Mouse (Mus musculus) testis, postnatal 14 days (tissue): ENCODE data around the gene Fignl2.

Experiments
- DNase-seq: peaks from one replicate; pipeline ENCODE4 v3.0.0; 2021; ENCODE audit warnings: low spot score

The Fignl2 gene

DNA sequence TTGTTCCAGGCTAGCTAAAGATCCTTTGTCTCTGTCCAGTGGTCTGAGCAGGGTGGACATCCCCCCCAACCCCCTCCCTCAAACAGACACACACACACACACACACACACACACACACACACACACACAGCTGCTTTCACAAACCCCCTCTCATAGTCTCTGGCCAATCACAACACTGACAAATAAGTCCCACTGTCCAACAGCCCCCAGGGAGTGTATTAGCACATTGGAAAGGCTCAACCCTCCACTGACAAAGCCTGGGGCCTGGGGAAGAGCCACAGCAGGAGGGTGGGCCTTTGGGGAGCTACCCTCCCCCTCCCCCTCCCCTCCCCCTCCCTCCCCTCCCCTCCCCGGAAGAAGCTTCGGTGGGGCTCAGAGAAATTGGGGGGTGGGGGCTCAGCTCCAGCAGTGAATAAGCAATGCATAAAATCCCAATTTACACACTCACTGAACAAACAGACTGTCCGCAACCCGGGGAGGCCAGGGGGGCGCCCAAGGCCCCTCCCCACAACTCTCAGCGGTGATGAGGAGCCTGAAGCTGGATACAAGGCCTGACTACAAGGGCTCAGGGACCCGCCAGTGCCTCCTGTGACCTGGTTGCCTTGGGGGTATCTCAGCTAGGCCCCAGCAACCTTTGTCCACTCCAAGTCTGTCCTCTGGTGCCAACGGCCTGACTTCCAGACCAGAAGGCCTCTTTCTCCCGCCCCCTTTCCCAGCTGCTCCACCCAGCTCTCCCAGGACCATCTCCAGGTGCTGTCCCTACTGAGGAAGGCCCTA is 11.3 kb downstream of the Fignl2 start:
- no peak for DNase-seq

- DNase-seq: no peak
Observed at GRCm38 (mm10) chr15:101066364-101066847, 12.0 kb downstream of the Fignl2 start.

DNA sequence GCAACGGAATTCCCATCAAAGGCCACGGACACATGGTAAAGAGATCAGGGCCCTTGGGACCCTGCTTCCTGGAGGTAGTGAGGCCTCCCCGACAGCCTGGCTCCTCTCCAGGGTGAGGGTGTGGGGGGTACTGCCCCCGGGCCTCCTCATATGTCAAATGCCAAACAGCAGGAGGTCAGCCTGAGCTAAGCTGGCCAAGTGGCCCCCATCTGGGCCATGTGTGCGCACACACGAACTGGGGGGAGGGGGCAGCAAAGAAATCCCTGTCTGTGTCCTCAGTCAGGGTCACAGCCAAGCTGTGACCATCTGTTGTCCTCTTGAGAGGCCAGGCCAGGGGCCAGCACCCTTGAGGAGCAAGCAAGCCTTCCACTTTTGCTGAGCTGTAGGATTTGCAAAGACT is 13.3 kb downstream of the Fignl2 start:
- DNase-seq: no peak

DNA sequence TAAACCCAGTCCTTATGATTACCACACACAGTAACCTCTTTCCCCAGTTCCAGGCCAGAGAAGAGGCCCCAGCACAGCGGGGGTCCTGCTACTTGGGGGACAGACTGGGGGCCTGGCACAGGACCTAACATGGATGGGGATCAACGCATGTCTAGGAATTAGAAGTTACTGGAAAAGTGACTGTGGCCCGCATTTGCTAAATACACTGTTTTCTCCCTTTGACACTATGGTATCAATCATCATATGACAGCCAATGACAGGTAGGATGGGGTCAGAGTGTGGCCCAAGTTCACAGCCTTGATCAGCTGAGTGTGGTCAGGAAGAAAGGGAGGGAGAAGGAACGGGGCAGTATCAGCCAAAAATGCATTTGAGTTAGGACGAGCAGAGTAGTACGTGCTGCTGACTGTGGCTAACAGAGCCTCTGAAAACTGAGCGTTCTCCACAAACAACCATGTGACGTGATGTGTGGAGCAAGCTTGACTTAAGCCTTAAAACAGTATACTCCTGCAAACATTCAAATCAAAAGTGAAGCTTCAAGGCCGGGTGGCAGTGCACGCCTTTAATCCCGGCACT is 18.0 kb downstream of the Fignl2 start:
- no peak for DNase-seq

DNA sequence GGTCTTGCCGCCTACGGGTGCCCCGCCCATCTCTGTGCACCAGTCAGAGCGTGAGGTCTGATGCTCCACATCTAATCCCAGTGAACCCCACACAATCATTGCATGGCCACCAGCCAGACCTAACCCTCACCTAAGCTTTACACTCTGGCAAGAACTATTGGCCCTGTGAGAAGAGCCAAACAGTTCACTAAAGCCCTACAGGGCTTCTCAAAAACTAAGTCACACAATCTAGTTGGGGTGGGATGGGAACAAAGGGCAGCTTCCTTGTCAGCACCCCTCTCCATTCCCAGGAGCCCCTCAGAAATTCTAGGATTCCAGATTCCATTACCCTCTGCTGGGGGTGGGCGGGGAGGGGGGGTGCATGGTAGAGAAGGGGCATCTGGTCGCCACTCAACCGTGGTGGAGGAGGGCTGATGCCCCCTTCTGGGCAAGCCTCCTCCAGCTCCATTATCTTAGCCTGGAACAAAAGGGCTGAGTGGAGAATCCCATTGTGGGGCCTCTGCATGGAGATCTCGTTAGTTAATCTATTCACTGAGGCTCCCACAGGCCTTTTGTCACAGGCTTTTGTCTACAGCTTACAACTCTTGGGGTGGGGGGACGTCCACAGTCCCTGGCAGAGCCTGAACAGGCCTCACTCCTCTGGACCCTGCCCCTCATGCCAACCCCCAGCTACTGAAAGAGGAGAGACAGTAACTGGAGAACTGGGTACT is 18.6 kb downstream of the Fignl2 start:
- DNase-seq: no peak

DNA sequence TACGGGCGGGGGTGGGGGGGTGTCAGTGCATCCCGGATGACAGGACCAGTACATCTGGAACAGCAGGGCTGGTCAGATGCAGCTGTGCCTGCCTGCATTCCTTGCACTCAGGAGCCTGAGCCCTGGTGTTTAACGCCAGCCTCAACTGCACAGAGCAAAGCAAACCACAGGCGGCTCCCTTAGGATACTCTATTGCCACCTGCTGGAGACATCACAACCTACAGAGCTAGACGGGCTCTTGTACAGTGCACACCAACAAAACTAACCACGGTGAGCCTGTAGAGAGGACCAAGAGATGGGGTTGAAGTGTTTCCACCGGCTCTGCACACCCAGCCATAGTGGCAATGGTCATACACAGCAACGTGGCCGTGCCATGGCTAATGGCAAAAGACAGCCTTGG is 22.1 kb downstream of the Fignl2 start:
- no peak for DNase-seq

- DNase-seq: no peak
Observed at GRCm38 (mm10) chr15:101054541-101054940, 23.8 kb downstream of the Fignl2 start.

- DNase-seq: no peak
Observed at GRCm38 (mm10) chr15:101053832-101054459, 24.4 kb downstream of the Fignl2 start.

DNA sequence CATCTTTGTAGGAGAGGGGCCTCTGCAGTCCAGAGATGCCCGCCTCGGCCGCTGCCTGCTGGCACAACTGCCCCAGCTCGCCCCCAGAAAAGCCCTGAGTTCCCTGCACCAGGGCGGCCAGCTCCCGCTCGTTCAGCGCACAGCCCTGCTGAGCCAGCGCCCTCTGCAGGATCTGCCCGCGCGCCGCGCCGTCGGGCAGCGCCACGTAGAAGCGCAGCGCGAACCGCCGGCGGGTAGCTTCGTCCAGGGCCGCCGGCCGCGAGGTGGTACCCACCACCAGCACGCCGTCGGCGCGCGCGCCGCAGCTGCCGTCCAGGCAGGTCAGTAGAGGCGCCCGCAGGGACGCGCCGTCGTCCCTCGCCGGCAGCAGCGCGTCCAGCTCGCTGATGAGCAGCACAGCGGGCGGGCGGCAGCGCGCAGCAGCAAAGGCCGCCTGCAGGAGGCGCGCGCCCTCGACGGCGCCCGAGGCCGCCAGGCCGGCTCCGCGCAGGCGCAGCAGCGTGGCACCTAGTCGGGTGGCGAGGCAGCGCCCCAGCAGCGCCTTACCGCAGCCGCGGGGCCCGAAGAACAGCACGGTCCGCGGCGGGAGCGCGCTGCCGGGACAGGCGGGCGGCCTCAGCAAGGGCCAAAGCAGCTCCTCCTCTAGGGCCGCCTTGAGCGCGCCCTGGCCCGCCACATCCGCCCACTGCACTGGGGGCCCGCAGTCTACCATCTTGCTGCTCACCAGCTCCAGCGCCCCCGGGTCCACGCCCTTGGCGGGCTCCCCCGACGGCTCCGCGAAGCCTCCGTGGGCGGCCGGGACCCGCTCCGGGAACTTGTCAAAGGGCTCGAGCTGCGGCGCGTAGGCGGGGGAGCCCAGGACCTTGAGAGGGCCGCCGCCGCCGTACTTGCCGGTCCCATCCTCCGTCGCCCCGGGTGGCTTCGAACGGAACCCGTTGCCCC is 25.5 kb downstream of the Fignl2 start:
- peak; percentile 65 for DNase-seq

GRCm38 (mm10) chr15:101051869-101052268 is 26.5 kb downstream of the Fignl2 start:
- DNase-seq: no peak

DNA sequence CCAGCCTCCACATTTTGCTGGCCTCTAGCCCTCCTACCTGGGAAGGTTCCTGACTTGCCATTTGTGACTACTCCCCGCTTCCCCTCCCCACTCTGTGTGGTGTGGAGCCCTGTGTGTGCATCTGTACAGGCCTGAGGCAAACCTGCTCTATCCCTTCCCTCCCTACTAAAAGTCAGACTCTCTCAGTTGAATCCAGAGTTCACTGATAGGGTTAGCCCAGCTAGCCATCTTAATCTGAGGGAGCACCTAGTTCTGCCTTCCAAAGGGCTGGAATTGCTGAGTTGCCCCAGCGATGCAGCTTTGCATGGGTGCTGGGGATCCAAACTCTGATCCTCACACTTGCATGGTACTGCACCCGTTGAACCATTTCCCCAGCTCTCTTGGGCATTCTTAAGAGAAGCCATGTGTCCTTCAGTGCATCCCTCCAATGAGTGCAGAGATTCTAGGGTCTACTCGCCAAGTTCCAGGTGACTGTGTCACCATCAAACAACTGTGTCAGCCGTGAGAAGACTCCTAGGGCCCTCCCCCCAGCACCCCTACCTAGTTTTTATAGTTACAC is 29.9 kb downstream of the Fignl2 start:
- DNase-seq: no peak

- DNase-seq: no peak
Observed at GRCm38 (mm10) chr15:101047194-101047555, 31.2 kb downstream of the Fignl2 start, which contains the start of gene Gm47841. Gene Gm47841 (minus strand): TSS chr15:101047397.

DNA sequence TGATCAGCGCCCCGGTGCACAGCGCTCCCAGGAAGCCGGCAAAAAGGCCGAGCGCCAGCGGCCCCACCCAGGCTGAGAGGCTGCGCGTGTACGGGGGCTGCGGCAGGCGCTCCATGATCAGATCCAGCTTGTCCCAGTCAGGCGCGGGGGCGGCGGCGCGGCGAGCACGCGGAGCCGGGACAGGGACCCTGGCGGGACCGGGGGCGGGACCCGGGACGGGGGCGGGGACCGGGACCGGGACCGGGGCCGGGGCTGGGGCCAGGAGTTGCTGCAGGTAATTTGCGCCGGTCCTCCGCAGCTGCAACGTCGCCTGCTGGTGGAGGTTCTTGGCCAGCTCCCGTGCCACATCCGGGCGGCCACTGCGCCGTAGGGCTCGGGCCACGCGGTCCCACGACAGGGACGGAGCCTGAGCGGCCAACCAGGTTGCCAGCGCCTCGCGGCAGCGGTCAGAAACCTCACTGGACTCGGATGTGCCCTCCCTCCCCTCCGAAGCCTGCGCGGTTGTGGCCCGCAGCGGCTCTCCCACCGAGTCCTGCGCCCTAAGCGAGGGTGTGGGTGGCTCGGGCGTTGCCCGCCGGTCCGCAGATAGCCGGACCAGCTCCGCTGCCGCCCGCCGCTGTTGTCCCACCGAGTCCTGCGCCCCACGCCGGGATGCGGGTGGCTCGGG is 31.7 kb downstream of the Fignl2 start:
- peak; percentile 48 for DNase-seq

- no peak for DNase-seq
Observed at GRCm38 (mm10) chr15:101046039-101046526, 32.3 kb downstream of the Fignl2 start.

DNA sequence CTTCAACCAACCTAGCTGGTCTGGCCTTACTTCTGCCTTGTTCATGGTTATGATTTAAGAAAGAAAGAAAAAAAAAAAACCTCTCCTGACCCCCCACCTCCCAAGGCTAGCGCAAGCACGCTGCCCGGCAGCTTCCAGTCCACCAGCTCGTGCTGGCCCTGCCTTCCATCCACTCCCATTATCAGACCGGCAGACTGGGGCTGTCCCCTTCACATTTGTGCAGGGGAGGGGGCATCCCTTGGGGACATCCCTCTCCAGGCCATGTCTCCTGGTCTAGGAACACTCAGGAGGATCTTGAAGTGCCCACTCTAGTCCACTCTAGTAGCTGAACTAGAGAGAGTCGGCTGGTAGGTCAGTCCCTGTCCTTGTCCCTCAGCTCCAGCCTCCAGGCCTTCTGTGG is 33.8 kb downstream of the Fignl2 start:
- DNase-seq: no peak

- peak; percentile 46 for DNase-seq
Observed at GRCm38 (mm10) chr15:101042613-101043012, 35.8 kb downstream of the Fignl2 start.

DNA sequence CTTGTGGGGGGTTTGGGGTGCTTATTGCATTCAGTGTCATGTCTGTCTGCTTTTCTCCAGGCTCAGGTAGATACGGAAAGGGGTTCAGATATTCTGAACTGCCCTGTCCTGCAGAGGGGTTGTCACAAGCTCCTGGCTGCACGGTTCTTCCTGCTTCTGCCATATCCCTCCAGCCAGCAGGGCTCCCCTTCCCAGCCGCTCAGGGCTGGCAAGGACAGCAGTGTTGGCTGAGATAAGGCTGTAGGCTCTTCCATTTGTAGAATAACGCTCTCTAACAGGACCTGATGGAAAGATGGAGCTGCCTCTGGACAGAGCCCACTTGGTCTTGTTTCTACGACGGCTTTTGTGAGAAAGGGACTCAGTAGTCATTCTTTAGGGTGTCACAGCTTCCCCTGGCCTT is 36.4 kb downstream of the Fignl2 start:
- no peak for DNase-seq

DNA sequence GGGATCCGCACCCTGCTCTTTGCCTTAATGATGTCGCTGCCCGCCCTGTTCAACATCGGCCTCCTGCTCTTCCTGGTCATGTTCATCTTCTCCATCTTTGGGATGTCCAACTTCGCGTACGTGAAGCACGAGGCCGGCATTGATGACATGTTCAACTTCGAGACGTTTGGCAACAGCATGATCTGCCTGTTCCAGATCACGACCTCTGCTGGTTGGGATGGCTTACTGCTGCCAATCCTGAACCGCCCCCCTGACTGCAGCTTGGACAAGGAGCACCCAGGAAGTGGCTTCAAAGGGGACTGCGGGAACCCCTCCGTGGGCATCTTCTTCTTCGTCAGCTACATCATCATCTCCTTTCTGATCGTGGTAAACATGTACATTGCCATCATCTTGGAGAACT is 38.7 kb downstream of the Fignl2 start:
- DNase-seq: no peak

GRCm38 (mm10) chr15:101028960-101029359 is 49.4 kb downstream of the Fignl2 start:
- no peak for DNase-seq

- peak; percentile 56 for DNase-seq
Observed at GRCm38 (mm10) chr15:101011352-101011751, 67.0 kb downstream of the Fignl2 start.
